Mouse (Mus musculus): ENCODE measurements around the gene Wnt7a.

- peak; percentile 92 for TF ChIP-seq CTCF (conservative IDR thresholded peaks at IDR 0.05; ENCODE audit: low read length)
- no peak for TF ChIP-seq POU5F1 (IDR thresholded peaks at IDR 0.05; ENCODE audit: borderline replicate concordance, low read length)
- TF ChIP-seq NANOG (IDR thresholded peaks at IDR 0.05; ENCODE audit: borderline replicate concordance, low read length) = no peak
These were observed 312 bp upstream of the Wnt7a start for GRCm38 (mm10) chr6:91411369-91411981.
